Mouse (Mus musculus) CH12.LX (cell line): ENCODE data around the gene Cmtm4. TPM values are rescaled to one million over a fixed set of nuclear protein-coding genes. Genes with fewer than 3 reads are reported as not detected.

Experiments used
- DNase-seq: peaks from one replicate; pipeline ENCODE4 v3.0.0-alpha.2; 2013; ENCODE audit errors: extremely low read depth
- H3K27ac ChIP-seq: 2 replicates; pipeline ENCODE4 v1.5.1; 2012; ENCODE audit warnings: low read depth, mild to moderate bottlenecking, control low read depth, moderate library complexity; ENCODE audit not compliant: insufficient read depth
- H3K27me3 ChIP-seq: replicated peaks from 2 replicates; pipeline ENCODE3; 2012; ENCODE audit warnings: inconsistent platforms
- H3K36me3 ChIP-seq, 2 experiments: replicated peaks in 1 of 2; 2 replicates each; pipeline versions ENCODE3 to v1.6.1; 2012; ENCODE audit warnings: inconsistent platforms in 1 of 2, low read length in 1 of 2, mild to moderate bottlenecking in 1 of 2, mixed read lengths in 1 of 2, moderate library complexity in 1 of 2; ENCODE audit not compliant: control insufficient read depth in 1 of 2, insufficient read depth in 1 of 2
- H3K4me1 ChIP-seq, 2 experiments: 2 replicates each; pipeline ENCODE4 v1.6.1; 2012; ENCODE audit warnings: inconsistent platforms in 1 of 2, moderate library complexity in 1 of 2; ENCODE audit not compliant: insufficient read depth in 2 of 2, control insufficient read depth in 1 of 2
- H3K4me2 ChIP-seq: 2 replicates; pipeline ENCODE4 v1.6.1; 2012; ENCODE audit warnings: low read depth, mild to moderate bottlenecking, control low read depth; ENCODE audit not compliant: poor library complexity, insufficient read depth, severe bottlenecking
- H3K4me3 ChIP-seq, 3 experiments: fragments of 150-350 bp in 1 of 3; sonication (generic) in 1 of 3; replicated peaks in 1 of 3; 2 replicates each; pipeline versions ENCODE3 to v1.5.1; 2011 to 2012; ENCODE audit warnings: low read depth in 2 of 3, low read length in 2 of 3, mild to moderate bottlenecking in 2 of 3, moderate library complexity in 2 of 3, control low read depth in 1 of 3, improper control_type of control experiment in 1 of 3, inconsistent platforms in 1 of 3, mixed read lengths in 1 of 3; ENCODE audit not compliant: poor library complexity in 1 of 3
- H3K79me2 ChIP-seq: replicated peaks from 2 replicates; pipeline ENCODE4 v1.6.1; 2012; ENCODE audit warnings: mild to moderate bottlenecking, moderate library complexity; ENCODE audit not compliant: control insufficient read depth, poor library complexity, insufficient read depth, severe bottlenecking; ENCODE audit errors: extremely low read depth
- H3K9ac ChIP-seq: 2 replicates; pipeline ENCODE4 v1.6.1; 2012; ENCODE audit warnings: low read depth, mild to moderate bottlenecking, control low read depth, moderate library complexity; ENCODE audit not compliant: insufficient read depth
- H3K9me3 ChIP-seq: replicated peaks from 2 replicates; pipeline ENCODE3; 2012; ENCODE audit warnings: low read length, inconsistent platforms, mixed read lengths
- BHLHE40 ChIP-seq: IDR thresholded peaks from 2 replicates; pipeline ENCODE4 v1.6.1; 2011; ENCODE audit warnings: mild to moderate bottlenecking, low read depth, low read length, improper control_type of control experiment
- CHD1 ChIP-seq: IDR thresholded peaks from 2 replicates; pipeline ENCODE4 v1.6.1; 2012; ENCODE audit warnings: low read depth, low read length, improper control_type of control experiment, inconsistent platforms
- CHD2 ChIP-seq: IDR thresholded peaks from 2 replicates; pipeline ENCODE4 v1.6.1; 2011; ENCODE audit warnings: low read length, improper control_type of control experiment
- ELF1 ChIP-seq: IDR thresholded peaks from 2 replicates; pipeline ENCODE4 v1.6.1; 2014; ENCODE audit warnings: low read depth, mild to moderate bottlenecking, inconsistent platforms, low read length, improper control_type of control experiment
- ETS1 ChIP-seq: conservative IDR thresholded peaks from 2 replicates; pipeline ENCODE4 v1.6.1; 2012; ENCODE audit warnings: low read depth, mild to moderate bottlenecking, inconsistent platforms, low read length, improper control_type of control experiment, moderate library complexity
- GABPA ChIP-seq: IDR thresholded peaks from 2 replicates; pipeline ENCODE4 v1.6.1; 2012; ENCODE audit warnings: low read depth, low read length, improper control_type of control experiment, inconsistent platforms; ENCODE audit not compliant: insufficient replicate concordance
- HCFC1 ChIP-seq: IDR thresholded peaks from 2 replicates; pipeline ENCODE4 v1.6.1; 2012; ENCODE audit warnings: low read depth, mild to moderate bottlenecking, inconsistent platforms, low read length, improper control_type of control experiment
- IRF4 ChIP-seq: IDR thresholded peaks from 2 replicates; pipeline ENCODE4 v1.6.1; 2014; ENCODE audit warnings: low read depth, mild to moderate bottlenecking, inconsistent platforms, low read length, improper control_type of control experiment
- JUND ChIP-seq: conservative IDR thresholded peaks from 2 replicates; pipeline ENCODE4 v1.6.1; 2011; ENCODE audit warnings: low read depth, low read length, improper control_type of control experiment
- KAT2A ChIP-seq: IDR thresholded peaks from 2 replicates; pipeline ENCODE4 v1.6.1; 2012; ENCODE audit warnings: low read length, improper control_type of control experiment, inconsistent platforms; ENCODE audit not compliant: insufficient replicate concordance
- MAX ChIP-seq: IDR thresholded peaks from 2 replicates; pipeline ENCODE4 v1.6.1; 2011; ENCODE audit warnings: low read length, improper control_type of control experiment
- MAZ ChIP-seq: IDR thresholded peaks from 2 replicates; pipeline ENCODE4 v1.6.1; 2012; ENCODE audit warnings: low read depth, mild to moderate bottlenecking, inconsistent platforms, low read length, improper control_type of control experiment, moderate library complexity
- MEF2A ChIP-seq: IDR thresholded peaks from 2 replicates; pipeline ENCODE4 v1.6.1; 2014; ENCODE audit warnings: low read depth, mild to moderate bottlenecking, inconsistent platforms, low read length, improper control_type of control experiment, borderline replicate concordance
- MXI1 ChIP-seq: IDR thresholded peaks from 2 replicates; pipeline ENCODE4 v1.6.1; 2011; ENCODE audit warnings: mild to moderate bottlenecking, low read depth, low read length, improper control_type of control experiment
- NELFE ChIP-seq: IDR thresholded peaks from 2 replicates; pipeline ENCODE4 v1.6.1; 2011; ENCODE audit warnings: low read depth, low read length, improper control_type of control experiment
- NRF1 ChIP-seq: IDR thresholded peaks from 2 replicates; pipeline ENCODE4 v1.6.1; 2014; ENCODE audit warnings: low read depth, mild to moderate bottlenecking, inconsistent platforms, low read length, improper control_type of control experiment, moderate library complexity
- PAX5 ChIP-seq: IDR thresholded peaks from 2 replicates; pipeline ENCODE4 v1.6.1; 2012; ENCODE audit warnings: low read length, inconsistent platforms, mixed read lengths
- POLR2A ChIP-seq: IDR thresholded peaks from 2 replicates; pipeline ENCODE4 v1.6.1; 2011; ENCODE audit warnings: low read depth, mild to moderate bottlenecking, improper control_type of control experiment, low read length
- POLR2AphosphoS2 ChIP-seq: IDR thresholded peaks from 2 replicates; pipeline ENCODE4 v1.6.1; 2011; ENCODE audit warnings: low read depth, low read length, improper control_type of control experiment
- RAD21 ChIP-seq: IDR thresholded peaks from 2 replicates; pipeline ENCODE4 v1.6.1; 2011; ENCODE audit warnings: low read depth, mild to moderate bottlenecking, low read length, improper control_type of control experiment, moderate library complexity
- TBP ChIP-seq: conservative IDR thresholded peaks from 2 replicates; pipeline ENCODE4 v1.6.1; 2011; ENCODE audit warnings: low read depth, low read length, improper control_type of control experiment
- USF1 ChIP-seq: IDR thresholded peaks from 2 replicates; pipeline ENCODE4 v1.6.1; 2014; ENCODE audit warnings: low read depth, mild to moderate bottlenecking, inconsistent platforms, low read length, improper control_type of control experiment
- USF2 ChIP-seq: conservative IDR thresholded peaks from 2 replicates; pipeline ENCODE4 v1.6.1; 2011; ENCODE audit warnings: low read depth, low read length, improper control_type of control experiment
- ZC3H11A ChIP-seq: IDR thresholded peaks from 2 replicates; pipeline ENCODE4 v1.6.1; 2012; ENCODE audit warnings: low read depth, mild to moderate bottlenecking, inconsistent platforms, low read length, improper control_type of control experiment
- ZKSCAN1 ChIP-seq: IDR thresholded peaks from 2 replicates; pipeline ENCODE4 v1.6.1; 2012; ENCODE audit warnings: low read depth, inconsistent platforms, low read length, improper control_type of control experiment, borderline replicate concordance
- ZMIZ1 ChIP-seq: IDR thresholded peaks from 2 replicates; pipeline ENCODE4 v1.6.1; 2012; ENCODE audit warnings: low read depth, mild to moderate bottlenecking, inconsistent platforms, low read length, improper control_type of control experiment
- ZNF384 ChIP-seq: IDR thresholded peaks from 2 replicates; pipeline ENCODE4 v1.6.1; 2012; ENCODE audit warnings: low read depth, low read length, improper control_type of control experiment, inconsistent platforms
- dilution Hi-C: fragments of 300-500 bp; cut with MboI; formaldehyde crosslinking; loops from 2 replicates; pipeline ENCODE4 v1.14.3; 2020; ENCODE audit warnings: low sequenced_read_pairs; ENCODE audit not compliant: extremely low pct_unique_long_range_greater_than_20kb, extremely low pct_ligation_motif_present
- in situ Hi-C: fragments of 300-500 bp; cut with MboI; formaldehyde crosslinking; loops from 3 replicates; pipeline ENCODE4 v1.14.3; 2019; ENCODE audit warnings: low sequenced_read_pairs, low pct_ligation_motif_present, low pct_unique_long_range_greater_than_20kb, mixed read lengths
- polyA plus RNA-seq: library from polyadenylated mRNA; unstranded; fragments of >175 nt; gene quantifications from 2 replicates; pipeline ENCODE4 v1.2.1, GENCODE M21; 2012; ENCODE audit warnings: low read depth; ENCODE audit not compliant: insufficient read length
- total RNA-seq, 2 experiments: library from RNA; depleted of rRNA; stranded (reverse); fragments of 300-350 nt in 1 of 2; fragments of >200 nt in 1 of 2; gene quantifications; 2 replicates each; pipeline ENCODE4 v1.2.3; 2012 to 2014

Gene Cmtm4
- total and polyA plus RNA-seq, 3 experiments, result 2.3 to 3.0 (median 2.6) TPM

DNA sequence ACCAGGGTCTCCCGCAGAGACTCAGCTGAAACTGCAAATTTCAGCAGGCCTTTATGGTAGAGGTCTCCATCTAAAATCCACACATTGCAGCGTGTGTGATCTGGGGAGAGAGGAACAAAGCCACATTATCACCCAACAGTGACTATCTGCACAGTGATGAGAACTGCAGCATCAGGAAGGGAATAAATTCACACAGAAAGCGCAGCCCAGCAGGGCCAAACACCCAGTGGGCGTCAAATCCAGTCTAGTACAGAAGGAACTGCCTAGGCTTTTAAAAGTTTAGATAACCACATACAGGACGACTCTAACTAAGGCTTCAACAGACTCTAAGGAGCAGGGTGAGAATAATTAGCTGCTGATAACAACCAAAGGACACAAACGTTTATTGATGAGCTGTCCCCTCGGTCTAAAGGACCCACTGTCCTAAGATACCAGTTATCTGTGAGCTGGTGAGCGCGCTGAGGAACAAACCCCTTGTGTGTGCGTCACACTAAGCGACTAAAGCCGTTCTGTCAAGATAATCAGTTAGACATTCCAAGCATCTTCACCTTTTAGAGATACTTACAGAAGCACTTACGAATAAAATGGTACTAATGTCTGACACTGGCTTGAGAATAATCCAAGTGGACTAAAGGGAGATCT, 42.0 kb upstream of the Cmtm4 start:
- TF ChIP-seq ZNF384 (no peak), ZKSCAN1 (no peak), ZC3H11A (no peak), NRF1 (no peak), PAX5 (no peak), TBP (no peak), BHLHE40 (no peak), ELF1 (no peak), ZMIZ1 (no peak), MAX (no peak), ETS1 (no peak), IRF4 (no peak), MAZ (no peak), CHD2 (no peak), JUND (no peak), NELFE (no peak), GABPA (no peak), POLR2A (no peak), MXI1 (no peak)
- H3K4me1 ChIP-seq, result peaks cover 6 to 22% of the 10 kb centered on the region in 2 experiments; a peak in 3 of 4 replicates
- H3K9me3 ChIP-seq, result no peaks in the 10 kb centered on the region
- no peaks in the 10 kb centered on the region for H3K27me3 ChIP-seq
- no peak overlapping the region for H3K9ac ChIP-seq
- in situ Hi-C loops (no loop called here), dilution Hi-C loops (no loop called here)
- no peak overlapping the region for H3K4me2 ChIP-seq
- H3K4me3 ChIP-seq, result no peak overlapping the region
- DNase-seq, result no peak
- no peak overlapping the region for H3K27ac ChIP-seq
- H3K79me2 ChIP-seq, result peaks cover 10% of the 10 kb centered on the region; the same call in 1 of the 2 replicates
- H3K36me3 ChIP-seq, result peaks cover 58 to 81% of the 10 kb centered on the region in 2 experiments

DNA sequence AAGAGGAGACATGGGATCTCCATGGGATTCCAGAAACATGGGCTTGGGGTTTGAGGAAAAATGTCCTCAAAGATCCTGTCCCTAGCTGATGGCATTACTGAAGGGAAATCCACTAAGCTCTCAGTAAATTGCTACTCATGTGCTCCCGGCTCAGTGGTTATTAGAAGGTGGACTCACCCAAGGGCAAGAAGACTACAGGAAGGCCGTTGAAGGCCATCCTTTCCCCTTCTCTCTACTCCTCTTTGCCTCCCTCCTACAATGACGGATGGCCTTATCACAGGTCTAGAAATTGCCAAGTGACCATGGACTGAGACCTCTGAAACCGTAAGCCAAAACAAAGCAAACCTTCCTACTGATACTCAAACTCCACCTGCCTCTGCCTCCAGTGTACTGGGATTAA, 41.0 kb upstream of the Cmtm4 start:
- TF ChIP-seq POLR2AphosphoS2 (no peak), HCFC1 (no peak), MAZ (no peak), USF1 (no peak), CHD1 (no peak), RAD21 (no peak), NELFE (no peak), USF2 (no peak), IRF4 (no peak), ZNF384 (no peak), MEF2A (no peak), PAX5 (no peak), KAT2A (no peak), MAX (no peak), BHLHE40 (no peak)
- dilution Hi-C loops (no loop called here), in situ Hi-C loops (no loop called here)
- Histone ChIP-seq H3K4me3 (no peak overlapping the region), H3K36me3 (peaks cover 67 to 90% of the 10 kb centered on the region in 2 experiments), H3K9ac (no peak overlapping the region), H3K27ac (no peak overlapping the region), H3K4me2 (no peak overlapping the region), H3K4me1 (peaks cover 5 to 17% of the 10 kb centered on the region in 2 experiments; a peak in 3 of 4 replicates), H3K9me3 (peaks cover 2% of the 10 kb centered on the region), H3K27me3 (no peaks in the 10 kb centered on the region), H3K79me2 (peaks cover 5% of the 10 kb centered on the region; the same call in 1 of the 2 replicates)
- no peak for DNase-seq
